Mouse (Mus musculus): ENCODE data around the gene Olfr693. TPM values are rescaled to one million over a fixed set of nuclear protein-coding genes. Genes with fewer than 3 reads are reported as not detected.
"Not testable (repeated sequence)": the region's sequence is repeated elsewhere in the genome, so short reads cannot be mapped to it uniquely, and the experiment has no call there.

Gene Olfr693
- not detected in 2 replicates for total RNA-seq (2017)

DNA sequence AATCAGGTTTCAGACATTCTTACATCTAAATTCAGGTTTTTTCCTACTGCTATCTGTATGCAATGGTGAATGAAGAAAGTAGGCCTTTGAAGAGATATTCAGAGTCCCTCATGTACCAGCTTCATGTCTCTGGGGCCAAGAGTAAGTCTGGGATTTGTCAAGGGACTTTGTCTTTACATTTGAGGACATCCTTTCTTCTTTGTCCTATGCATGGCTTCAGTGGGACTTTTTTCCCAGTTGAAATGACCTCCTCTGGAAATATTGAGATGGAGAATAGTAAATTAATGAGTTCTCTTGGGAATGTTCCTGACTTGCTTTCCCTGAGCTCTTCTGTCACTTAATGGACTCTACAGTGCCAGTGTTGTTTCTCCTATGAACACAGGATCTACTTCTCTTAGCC, at the start of gene Olfr693:
Gene Olfr693, minus strand, starts transcription at position 101 of the 400 bp plus-strand sequence.
- ATAC-seq (replicated peaks in 1 of 2; ENCODE audit: insufficient read depth in 1 of 2, low FRiP score in 2 of 2, low TSS enrichment in 1 of 2, low read depth in 1 of 2, poor library complexity in 2 of 2, severe bottlenecking in 2 of 2): no peak

DNA sequence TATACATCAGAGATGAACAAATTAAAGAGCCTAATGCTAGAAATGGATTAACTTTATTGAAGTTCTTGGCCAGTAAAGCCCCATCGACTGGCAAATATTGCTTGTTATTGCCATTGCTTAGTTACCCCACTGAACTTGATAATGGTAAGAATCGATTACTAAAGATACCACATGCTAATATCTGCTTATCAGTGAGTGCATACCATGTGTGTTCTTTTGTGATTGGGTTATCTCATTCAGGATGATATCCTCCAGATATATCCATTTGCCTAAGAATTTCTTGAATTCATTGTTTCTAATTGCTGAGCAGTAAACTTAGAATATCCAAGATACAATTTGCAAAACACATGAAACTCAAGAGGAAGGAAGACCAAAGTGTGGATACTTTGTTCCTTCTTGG, 45.3 kb upstream of the Olfr693 start:
- ATAC-seq (replicated peaks in 1 of 2; ENCODE audit: insufficient read depth in 1 of 2, low FRiP score in 2 of 2, low TSS enrichment in 1 of 2, low read depth in 1 of 2, poor library complexity in 2 of 2, severe bottlenecking in 2 of 2): not testable (repeated sequence)

DNA sequence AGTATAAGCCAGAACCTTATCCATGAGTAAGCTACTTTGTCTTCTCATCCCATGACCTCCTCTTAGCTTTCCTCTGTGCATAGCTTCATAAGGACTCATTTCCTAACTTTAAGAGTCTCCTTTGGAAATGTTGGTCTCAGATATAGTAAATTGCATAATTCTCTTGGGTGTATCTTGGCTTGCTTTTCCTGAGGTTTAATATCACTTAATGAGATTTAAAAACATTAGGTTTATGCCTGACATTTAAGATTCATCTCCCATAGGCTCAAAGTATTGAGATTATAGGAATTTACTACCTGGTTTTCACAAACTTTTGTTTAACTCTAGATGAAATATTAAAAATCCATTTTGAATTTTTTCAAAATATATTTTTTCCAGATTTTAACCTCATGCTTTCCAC, 35.9 kb upstream of the Olfr693 start, which contains the start of gene Olfr695:
Gene Olfr695, minus strand, starts transcription at position 101 of the 400 bp plus-strand sequence.
- no peak for ATAC-seq (replicated peaks in 1 of 2; ENCODE audit: insufficient read depth in 1 of 2, low FRiP score in 2 of 2, low TSS enrichment in 1 of 2, low read depth in 1 of 2, poor library complexity in 2 of 2, severe bottlenecking in 2 of 2)

DNA sequence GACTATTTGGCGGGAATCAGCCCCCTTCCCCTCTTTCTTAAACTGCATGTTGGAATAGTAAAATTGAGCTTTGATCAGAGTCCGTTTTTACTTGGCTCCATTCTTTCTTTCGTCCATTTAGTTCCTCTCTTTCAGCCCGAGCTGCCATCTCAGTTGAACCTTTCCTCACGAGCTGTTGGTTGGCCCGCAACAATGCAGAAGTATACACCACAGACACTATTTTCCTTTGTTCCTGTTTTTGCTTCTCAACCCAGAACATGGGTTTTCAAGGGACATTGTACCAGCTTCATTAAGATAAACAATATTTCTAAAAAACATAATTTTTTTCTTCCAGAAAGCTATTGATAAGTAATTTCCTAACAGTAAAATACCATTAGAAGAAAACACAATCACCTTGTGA, 31.1 kb upstream of the Olfr693 start:
- peak; percentile 48 to 71; a peak in 2 of 4 replicates for ATAC-seq (replicated peaks in 1 of 2; ENCODE audit: insufficient read depth in 1 of 2, low FRiP score in 2 of 2, low TSS enrichment in 1 of 2, low read depth in 1 of 2, poor library complexity in 2 of 2, severe bottlenecking in 2 of 2)

DNA sequence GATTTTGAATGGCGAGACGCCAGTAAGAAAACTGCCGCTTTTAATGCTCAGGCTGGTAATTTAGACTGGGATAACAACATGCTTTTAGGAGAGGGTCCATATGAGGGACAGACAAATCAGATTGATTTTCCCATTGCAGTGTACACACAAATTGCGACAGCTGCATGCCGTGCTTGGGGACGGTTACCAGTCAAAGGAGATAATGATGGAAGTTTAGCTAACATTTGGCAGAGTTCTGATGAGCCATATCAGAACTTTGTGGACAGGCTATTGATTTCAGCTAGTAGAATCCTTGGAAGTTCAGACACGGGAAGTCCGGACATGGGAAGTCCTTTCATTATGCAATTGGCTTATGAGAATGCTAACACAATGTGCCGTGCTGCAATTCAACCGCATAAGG, 27.3 kb upstream of the Olfr693 start:
- ATAC-seq (replicated peaks in 1 of 2; ENCODE audit: insufficient read depth in 1 of 2, low FRiP score in 2 of 2, low TSS enrichment in 1 of 2, low read depth in 1 of 2, poor library complexity in 2 of 2, severe bottlenecking in 2 of 2): not testable (repeated sequence)

DNA sequence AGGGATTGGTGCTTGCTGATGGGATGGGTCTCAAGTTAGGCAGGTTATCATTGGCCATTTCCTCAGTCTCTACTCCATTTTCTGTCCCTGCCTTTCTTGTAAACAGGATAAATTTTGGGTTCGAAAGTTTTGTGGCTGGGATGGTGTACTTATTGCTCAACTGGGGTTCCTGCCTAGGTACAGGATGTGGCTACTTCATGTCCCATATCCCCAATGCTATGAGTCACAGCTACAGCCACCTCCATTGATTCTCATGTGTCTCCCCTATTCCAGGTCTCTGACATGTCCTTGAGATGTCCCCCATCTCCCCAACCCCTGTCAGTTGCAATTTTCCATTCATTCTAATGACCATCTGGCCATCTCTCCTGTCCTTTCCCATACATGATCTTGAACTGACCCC, 16.5 kb upstream of the Olfr693 start:
- no peak for ATAC-seq (replicated peaks in 1 of 2; ENCODE audit: insufficient read depth in 1 of 2, low FRiP score in 2 of 2, low TSS enrichment in 1 of 2, low read depth in 1 of 2, poor library complexity in 2 of 2, severe bottlenecking in 2 of 2)

DNA sequence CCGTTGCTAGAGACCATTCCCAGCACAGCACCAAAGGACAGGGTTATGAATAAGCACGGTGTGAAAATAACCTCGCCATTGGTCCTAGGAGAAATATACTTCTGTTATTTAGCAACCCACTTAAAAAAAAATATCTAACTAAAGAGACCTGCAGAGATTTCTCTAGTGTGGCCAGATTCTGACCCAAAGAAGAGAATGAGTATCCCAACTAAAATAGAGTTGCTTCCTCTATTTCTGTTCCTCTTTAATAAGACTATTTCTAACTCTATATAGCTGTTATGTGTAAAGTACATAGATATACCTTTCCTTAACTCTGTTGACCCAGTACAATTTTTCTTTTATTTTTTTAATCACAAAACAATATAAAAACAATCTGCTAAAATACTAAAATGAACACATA, 12.6 kb upstream of the Olfr693 start:
- 0 out of 4 replicates have a peak, but pooled peaks of 1 of the 2 experiments have one; percentile 22 for ATAC-seq (replicated peaks in 1 of 2; ENCODE audit: insufficient read depth in 1 of 2, low FRiP score in 2 of 2, low TSS enrichment in 1 of 2, low read depth in 1 of 2, poor library complexity in 2 of 2, severe bottlenecking in 2 of 2)

DNA sequence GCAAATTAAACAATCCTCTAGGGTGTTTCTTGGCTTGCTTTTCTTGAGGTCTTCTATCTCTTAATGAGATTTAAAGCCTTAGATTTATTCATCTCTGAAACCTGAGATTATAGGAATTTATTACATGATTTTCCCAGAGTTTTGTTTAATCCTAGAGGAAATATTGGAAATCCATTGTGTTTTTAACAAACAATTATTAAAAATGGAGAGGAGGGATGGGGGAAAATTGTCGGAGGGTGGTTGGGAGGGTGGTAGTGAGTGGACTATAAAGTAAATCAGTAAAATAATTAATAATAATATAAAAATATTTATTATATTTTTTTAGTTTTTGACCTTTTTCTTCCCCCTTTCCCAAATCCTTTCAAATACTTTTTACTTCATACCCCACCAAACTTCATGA, 11.3 kb upstream of the Olfr693 start, which contains the start of gene Olfr694:
Gene Olfr694, minus strand, starts transcription at position 101 of the 400 bp plus-strand sequence.
- no peak for ATAC-seq (replicated peaks in 1 of 2; ENCODE audit: insufficient read depth in 1 of 2, low FRiP score in 2 of 2, low TSS enrichment in 1 of 2, low read depth in 1 of 2, poor library complexity in 2 of 2, severe bottlenecking in 2 of 2)

DNA sequence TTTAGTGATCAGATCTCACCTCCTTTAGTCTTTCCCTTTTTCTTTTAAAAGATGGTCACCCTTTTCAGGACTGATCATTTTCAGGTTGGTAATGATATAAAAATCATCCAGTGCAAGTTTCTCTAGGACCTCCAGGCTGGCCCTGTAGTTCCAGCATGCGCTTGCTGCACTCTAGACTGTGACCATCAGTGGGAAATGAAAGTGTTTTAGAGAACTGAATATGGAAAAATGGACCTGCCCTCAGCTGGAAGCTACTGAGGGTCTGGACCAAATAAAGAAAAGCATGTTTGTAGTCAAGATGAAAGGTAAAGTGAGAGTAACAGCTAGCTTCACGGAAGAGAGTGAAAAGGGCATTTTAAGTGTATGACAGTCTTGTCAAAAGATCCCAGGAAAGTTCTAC, 5.0 kb upstream of the Olfr693 start:
- ATAC-seq (replicated peaks in 1 of 2; ENCODE audit: insufficient read depth in 1 of 2, low FRiP score in 2 of 2, low TSS enrichment in 1 of 2, low read depth in 1 of 2, poor library complexity in 2 of 2, severe bottlenecking in 2 of 2): no peak

DNA sequence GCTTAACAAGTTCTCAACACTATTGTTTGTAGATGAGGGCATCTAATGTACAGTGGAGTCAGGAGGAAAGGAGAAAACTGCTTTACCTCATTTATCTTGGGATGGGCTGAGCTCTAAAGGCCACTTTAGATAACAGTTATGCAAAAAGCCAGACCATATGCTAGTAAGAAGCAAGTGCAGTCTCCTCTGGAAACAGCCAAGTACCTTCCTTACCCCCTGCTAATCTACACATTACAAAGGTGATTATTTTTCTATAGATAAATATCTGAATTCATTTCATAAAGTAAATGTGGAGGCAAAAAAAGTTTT, 28.1 kb downstream of the Olfr693 start:
- no peak for ATAC-seq (replicated peaks in 1 of 2; ENCODE audit: insufficient read depth in 1 of 2, low FRiP score in 2 of 2, low TSS enrichment in 1 of 2, low read depth in 1 of 2, poor library complexity in 2 of 2, severe bottlenecking in 2 of 2)

DNA sequence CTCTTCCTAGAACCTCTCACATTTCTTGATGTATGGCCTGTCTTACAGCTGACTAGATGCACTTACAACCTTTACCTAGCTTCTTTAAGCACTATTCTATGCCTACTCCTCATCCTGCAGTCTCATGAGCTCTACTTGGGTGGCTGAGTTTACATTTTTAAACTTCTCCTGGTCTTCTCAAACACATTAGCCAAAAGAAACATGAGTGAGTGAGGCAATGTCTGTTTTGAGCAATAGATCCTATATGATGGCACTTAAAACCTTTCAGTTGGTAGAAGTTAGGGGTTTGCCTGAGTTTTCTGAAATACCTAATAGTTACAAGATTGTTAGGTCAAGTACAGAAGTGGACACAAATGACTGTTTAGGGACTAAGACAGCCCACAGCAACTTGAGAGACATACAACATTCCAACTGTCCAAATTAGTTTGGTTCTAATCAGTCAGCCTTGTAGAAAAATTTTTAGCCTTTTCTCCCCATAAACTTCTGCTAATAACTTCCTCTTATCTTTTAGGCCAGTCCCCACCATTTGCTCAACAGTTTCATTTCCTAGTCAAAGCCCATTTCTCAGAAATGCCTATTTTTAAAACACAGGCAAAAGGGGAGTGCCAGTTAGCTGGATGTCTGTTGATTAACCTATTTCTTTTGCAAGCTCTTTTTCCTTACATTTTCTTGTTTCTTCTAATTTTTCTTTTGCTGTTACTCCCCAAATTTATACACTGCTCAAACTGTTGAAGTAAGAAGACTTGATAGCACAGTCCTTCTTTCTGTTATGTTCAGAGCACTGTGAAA, 28.6 kb downstream of the Olfr693 start:
- ATAC-seq (replicated peaks in 1 of 2; ENCODE audit: insufficient read depth in 1 of 2, low FRiP score in 2 of 2, low TSS enrichment in 1 of 2, low read depth in 1 of 2, poor library complexity in 2 of 2, severe bottlenecking in 2 of 2): peak; percentile 57 to 75

DNA sequence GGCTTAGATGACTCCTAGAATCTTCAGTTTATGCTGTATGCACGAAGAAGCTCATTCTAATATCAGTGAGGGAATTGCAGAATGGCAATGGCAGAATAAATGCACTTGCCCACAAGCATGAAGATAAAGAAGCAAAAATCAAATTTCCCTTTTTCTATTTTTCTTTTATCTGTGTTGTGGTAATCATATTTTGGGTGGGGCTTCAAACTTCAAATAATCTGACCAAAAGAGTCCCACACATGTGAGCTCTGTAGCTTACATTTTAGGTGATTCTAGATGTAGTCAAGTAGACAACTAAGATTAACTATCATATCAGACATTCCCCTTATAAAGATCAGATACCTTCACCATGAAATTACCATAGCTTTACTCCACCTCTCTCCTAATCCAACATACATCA, 30.6 kb downstream of the Olfr693 start:
- ATAC-seq (replicated peaks in 1 of 2; ENCODE audit: insufficient read depth in 1 of 2, low FRiP score in 2 of 2, low TSS enrichment in 1 of 2, low read depth in 1 of 2, poor library complexity in 2 of 2, severe bottlenecking in 2 of 2): no peak

DNA sequence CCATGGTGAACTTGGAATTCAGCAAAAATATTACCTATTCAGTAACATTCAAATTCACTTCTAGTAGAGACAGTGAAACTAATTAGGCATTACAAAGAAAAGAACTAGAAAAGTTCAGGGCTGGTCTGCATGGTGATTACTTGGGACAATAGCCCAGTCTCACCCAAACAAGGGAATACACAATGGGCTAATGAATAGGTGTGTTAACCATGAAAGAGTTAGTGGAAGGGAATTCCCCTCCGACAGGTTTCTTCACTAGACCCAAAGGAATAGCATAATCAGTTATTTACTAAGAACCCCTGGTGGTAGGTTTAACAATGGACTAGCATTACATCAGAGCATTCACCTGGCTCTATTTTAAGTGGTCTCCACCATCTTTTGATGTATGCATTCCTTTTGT, 35.1 kb downstream of the Olfr693 start:
- ATAC-seq (replicated peaks in 1 of 2; ENCODE audit: insufficient read depth in 1 of 2, low FRiP score in 2 of 2, low TSS enrichment in 1 of 2, low read depth in 1 of 2, poor library complexity in 2 of 2, severe bottlenecking in 2 of 2): no peak

DNA sequence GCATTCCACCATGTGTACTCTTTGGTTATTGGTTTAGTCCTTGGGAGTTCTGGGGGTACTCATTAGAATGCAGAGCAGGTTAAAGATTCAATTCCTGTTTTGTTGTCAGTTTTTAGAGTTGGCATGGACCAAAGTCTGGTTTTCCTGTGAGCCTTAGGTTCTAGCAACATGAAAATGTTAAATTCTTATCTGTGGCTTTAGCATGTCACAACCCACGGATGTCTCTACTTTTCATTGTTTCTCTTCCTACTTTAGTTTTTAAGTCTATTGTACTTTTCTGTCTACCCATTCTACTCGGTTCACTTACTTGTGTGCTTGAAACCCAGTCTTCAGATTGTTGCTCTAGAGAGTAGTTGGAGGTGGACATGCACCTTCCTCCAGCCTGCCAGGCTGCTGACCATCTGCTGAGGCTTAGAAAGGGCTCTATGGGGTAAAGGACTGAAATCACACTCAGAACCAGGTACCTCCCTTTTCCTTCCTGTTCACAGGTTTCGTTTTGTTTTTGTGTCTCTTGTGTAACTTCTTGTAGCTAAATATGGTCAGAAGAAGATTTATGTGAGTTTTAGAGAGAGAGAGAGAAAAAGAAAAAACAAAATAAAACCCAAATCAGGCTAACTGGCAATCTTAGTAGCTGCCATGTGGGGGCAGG, 36.0 kb downstream of the Olfr693 start:
- peak; percentile 83 to 88 for ATAC-seq (replicated peaks in 1 of 2; ENCODE audit: insufficient read depth in 1 of 2, low FRiP score in 2 of 2, low TSS enrichment in 1 of 2, low read depth in 1 of 2, poor library complexity in 2 of 2, severe bottlenecking in 2 of 2)

DNA sequence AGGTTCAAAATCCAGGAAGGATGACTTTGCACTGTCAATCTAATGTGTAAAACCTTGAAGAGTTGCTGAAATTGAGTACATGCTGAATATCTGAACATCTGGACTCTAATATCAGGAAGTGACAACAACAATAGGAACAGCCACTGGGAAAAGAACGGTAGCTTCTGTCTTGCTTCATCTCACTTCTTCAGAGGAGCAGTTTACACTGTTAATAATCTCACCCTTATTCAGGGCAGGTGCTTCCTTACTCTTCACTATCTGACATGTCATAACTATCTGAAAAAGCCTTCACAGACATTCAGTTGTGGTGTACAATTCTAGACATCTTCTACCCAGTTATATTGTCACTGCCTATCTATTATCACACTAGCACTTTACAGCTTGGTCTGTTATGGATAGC, 39.5 kb downstream of the Olfr693 start:
- peak; percentile 14 to 38; a peak in 1 of 4 replicates for ATAC-seq (replicated peaks in 1 of 2; ENCODE audit: insufficient read depth in 1 of 2, low FRiP score in 2 of 2, low TSS enrichment in 1 of 2, low read depth in 1 of 2, poor library complexity in 2 of 2, severe bottlenecking in 2 of 2)

DNA sequence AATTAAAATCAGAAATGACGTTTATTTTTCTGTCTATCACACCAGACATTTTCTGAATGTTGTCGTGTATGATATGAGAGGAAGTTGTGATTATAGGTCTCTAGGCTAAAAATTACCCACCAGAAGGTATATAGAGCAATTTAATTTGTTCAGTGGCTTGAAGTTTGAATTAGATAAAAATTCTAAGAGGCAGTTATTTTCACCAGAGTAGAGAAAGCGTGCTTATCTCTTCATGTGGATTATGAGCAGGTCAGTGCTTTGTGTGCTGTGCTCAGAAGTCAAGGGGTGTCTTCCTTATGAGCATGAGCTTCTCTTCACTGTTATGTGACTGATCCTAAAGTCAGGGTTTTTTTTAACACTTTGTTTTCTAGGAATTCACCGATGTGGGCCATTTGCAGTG, 44.8 kb downstream of the Olfr693 start:
- no peak for ATAC-seq (replicated peaks in 1 of 2; ENCODE audit: insufficient read depth in 1 of 2, low FRiP score in 2 of 2, low TSS enrichment in 1 of 2, low read depth in 1 of 2, poor library complexity in 2 of 2, severe bottlenecking in 2 of 2)

Data from hematopoietic stem cell, adult 5-6 weeks (primary cell).